Mouse (Mus musculus) hindbrain, embryonic 11.5 days (tissue): ENCODE results near the gene Hnf1b. TPM values are rescaled to one million over a fixed set of nuclear protein-coding genes. Genes with fewer than 3 reads are reported as not detected.

Experiments used
- ATAC-seq: fragments of 200-750 bp; cut with Nextera tagmentation; 2 replicates; pipeline ENCODE4 v1.8.0; 2017; ENCODE audit warnings: mild to moderate bottlenecking, moderate TSS enrichment, moderate library complexity; ENCODE audit not compliant: low FRiP score
- DNase-seq: peaks from one replicate; pipeline ENCODE4 v3.0.0-alpha.2; 2015; ENCODE audit warnings: low spot score
- H3K27ac ChIP-seq: fragments of 300-500 bp; sonication (generic); 2 replicates; pipeline ENCODE4 v1.5.1; 2014; ENCODE audit warnings: mild to moderate bottlenecking, low read depth, low read length
- H3K27me3 ChIP-seq: fragments of 300-500 bp; sonication (generic); 2 replicates; pipeline ENCODE4 v1.6.1; 2014; ENCODE audit warnings: mild to moderate bottlenecking, low read length, moderate library complexity, mixed read lengths; ENCODE audit not compliant: control insufficient read depth, insufficient read depth
- H3K36me3 ChIP-seq: fragments of 300-500 bp; sonication (generic); 2 replicates; pipeline ENCODE4 v1.6.1; 2014; ENCODE audit warnings: mild to moderate bottlenecking, low read length, moderate library complexity, mixed read lengths; ENCODE audit not compliant: control insufficient read depth, insufficient read depth
- H3K4me1 ChIP-seq: fragments of 300-500 bp; sonication (generic); replicated peaks from 2 replicates; pipeline ENCODE4 v1.6.1; 2014; ENCODE audit warnings: low read length, mixed read lengths; ENCODE audit not compliant: control insufficient read depth, insufficient read depth
- H3K4me2 ChIP-seq: fragments of 300-500 bp; sonication (generic); replicated peaks from 2 replicates; pipeline ENCODE4 v1.6.1; 2014; ENCODE audit warnings: mild to moderate bottlenecking, low read depth, low read length
- H3K4me3 ChIP-seq: fragments of 300-500 bp; sonication (generic); 2 replicates; pipeline ENCODE4 v1.5.1; 2014; ENCODE audit warnings: low read depth, low read length
- H3K9ac ChIP-seq: fragments of 300-500 bp; sonication (generic); 2 replicates; pipeline ENCODE4 v1.6.1; 2014; ENCODE audit warnings: low read depth, low read length
- H3K9me3 ChIP-seq: fragments of 300-500 bp; sonication (generic); 2 replicates; pipeline ENCODE4 v1.6.1; 2016; ENCODE audit warnings: low read length; ENCODE audit not compliant: control insufficient read depth
- WGBS: fragments of 180-500 bp; shearing (Covaris S2); extraction: QIAGEN DNeasy Blood & Tissue Kit; methylation state at CpG from one replicate; pipeline ENCODE4 v1.1.7; 2014; 5-methylcytosine and 5-hydroxymethylcytosine counted together
- polyA plus RNA-seq: library from polyadenylated mRNA; unstranded; fragments of >200 nt; fragmentation: Nextera tagmentation; extraction: Ambion mirVana; gene quantifications from 2 replicates; pipeline ENCODE4 v1.2.1, GENCODE M21; 2014

Gene Hnf1b
- polyA plus RNA-seq, 1 experiment from 2014 or later, result 0.32 TPM

- no peak for ATAC-seq
These were observed 46.9 kb downstream of the Hnf1b start for GRCm38 (mm10) chr11:83896430-83897410.

GRCm38 (mm10) chr11:83897569-83897968 is 47.7 kb downstream of the Hnf1b start:
- Histone ChIP-seq H3K27ac (no peak overlapping the region), H3K27me3 (no peaks in the 10 kb centered on the region), H3K9me3 (no peaks in the 10 kb centered on the region), H3K4me2 (no peak overlapping the region), H3K4me1 (no peaks in the 10 kb centered on the region), H3K9ac (no peak overlapping the region), H3K4me3 (no peak overlapping the region), H3K36me3 (no peaks in the 10 kb centered on the region)
- WGBS, result 73% methylated on average over 7 of the region's 7 CpGs
- DNase-seq (no peak), ATAC-seq (no peak)

More at GRCm38 (mm10) chr11:83896430-83897410, 46.9 kb downstream of the Hnf1b start:
- DNase-seq, result no peak
- Histone ChIP-seq H3K9ac (no peak overlapping the region), H3K27ac (no peak overlapping the region), H3K4me2 (no peak overlapping the region), H3K27me3 (no peaks in the 10 kb centered on the region), H3K36me3 (no peaks in the 10 kb centered on the region), H3K4me1 (no peaks in the 10 kb centered on the region), H3K4me3 (no peak overlapping the region), H3K9me3 (no peaks in the 10 kb centered on the region)
- WGBS, result 90% methylated on average over 16 of the region's 16 CpGs

- H3K4me1 ChIP-seq, result no peaks in the 10 kb centered on the region
- H3K27me3 ChIP-seq, result no peaks in the 10 kb centered on the region
- DNase-seq (no peak), ATAC-seq (no peak)
- no peak overlapping the region for H3K4me3 ChIP-seq
- no peak overlapping the region for H3K9ac ChIP-seq
- no peak overlapping the region for H3K27ac ChIP-seq
- no peaks in the 10 kb centered on the region for H3K9me3 ChIP-seq
- no peaks in the 10 kb centered on the region for H3K36me3 ChIP-seq
- 93% methylated on average over 3 of the region's 3 CpGs for WGBS
- no peak overlapping the region for H3K4me2 ChIP-seq
These were observed 52.9 kb downstream of the Hnf1b start for GRCm38 (mm10) chr11:83902812-83903211.

- 73% methylated on average over 5 of the region's 5 CpGs for WGBS
- H3K36me3 ChIP-seq, result no peaks in the 10 kb centered on the region
- H3K9me3 ChIP-seq, result no peaks in the 10 kb centered on the region
- DNase-seq (no peak), ATAC-seq (no peak)
- H3K4me1 ChIP-seq, result no peaks in the 10 kb centered on the region
- H3K4me2 ChIP-seq, result no peak overlapping the region
- H3K4me3 ChIP-seq, result no peak overlapping the region
- no peak overlapping the region for H3K9ac ChIP-seq
- no peaks in the 10 kb centered on the region for H3K27me3 ChIP-seq
- no peak overlapping the region for H3K27ac ChIP-seq
These were observed 55.9 kb downstream of the Hnf1b start for GRCm38 (mm10) chr11:83905756-83906155.

GRCm38 (mm10) chr11:83908376-83908775 is 58.5 kb downstream of the Hnf1b start:
- Histone ChIP-seq H3K9ac (no peak overlapping the region), H3K27me3 (no peaks in the 10 kb centered on the region), H3K36me3 (no peaks in the 10 kb centered on the region), H3K4me2 (no peak overlapping the region), H3K4me1 (no peaks in the 10 kb centered on the region), H3K9me3 (no peaks in the 10 kb centered on the region), H3K27ac (no peak overlapping the region), H3K4me3 (no peak overlapping the region)
- WGBS, result 39% methylated on average over 7 of the region's 7 CpGs
- DNase-seq, result no peak
- no peak for ATAC-seq

GRCm38 (mm10) chr11:83913824-83914311 is 64.0 kb downstream of the Hnf1b start:
- ATAC-seq (no peak), DNase-seq (no peak)
- H3K9ac ChIP-seq, result no peak overlapping the region
- no peak overlapping the region for H3K4me2 ChIP-seq
- H3K27ac ChIP-seq, result no peak overlapping the region
- H3K9me3 ChIP-seq, result no peaks in the 10 kb centered on the region
- H3K36me3 ChIP-seq, result no peaks in the 10 kb centered on the region
- 77% methylated on average over 8 of the region's 8 CpGs for WGBS
- H3K4me1 ChIP-seq, result no peaks in the 10 kb centered on the region
- H3K4me3 ChIP-seq, result no peak overlapping the region
- no peaks in the 10 kb centered on the region for H3K27me3 ChIP-seq

GRCm38 (mm10) chr11:83914501-83914900 is 64.6 kb downstream of the Hnf1b start:
- ATAC-seq, result no peak
- Histone ChIP-seq H3K27me3 (no peaks in the 10 kb centered on the region), H3K4me3 (no peak overlapping the region), H3K36me3 (no peaks in the 10 kb centered on the region), H3K4me2 (no peak overlapping the region), H3K9ac (no peak overlapping the region), H3K9me3 (no peaks in the 10 kb centered on the region), H3K4me1 (no peaks in the 10 kb centered on the region), H3K27ac (no peak overlapping the region)
- WGBS, result 86% methylated on average over 4 of the region's 4 CpGs
- no peak for DNase-seq

GRCm38 (mm10) chr11:83922600-83922999 is 72.7 kb downstream of the Hnf1b start:
- no peak for ATAC-seq

GRCm38 (mm10) chr11:83927097-83927496 is 77.2 kb downstream of the Hnf1b start:
- DNase-seq, result peak; percentile 35
- no peaks in the 10 kb centered on the region for H3K9me3 ChIP-seq
- 60% methylated on average over 3 of the region's 3 CpGs for WGBS

More at GRCm38 (mm10) chr11:83922600-83922999, 72.7 kb downstream of the Hnf1b start:
- WGBS, result 78% methylated on average over 2 of the region's 2 CpGs
- Histone ChIP-seq H3K4me2 (no peak overlapping the region), H3K27ac (no peak overlapping the region), H3K4me3 (no peak overlapping the region), H3K9me3 (no peaks in the 10 kb centered on the region), H3K27me3 (no peaks in the 10 kb centered on the region), H3K36me3 (no peaks in the 10 kb centered on the region), H3K4me1 (no peaks in the 10 kb centered on the region; the same call in 1 of the 2 replicates), H3K9ac (no peak overlapping the region)
- no peak for DNase-seq

More at GRCm38 (mm10) chr11:83927097-83927496, 77.2 kb downstream of the Hnf1b start:
- H3K4me3 ChIP-seq, result no peak overlapping the region
- H3K9ac ChIP-seq, result no peak overlapping the region
- H3K4me2 ChIP-seq, result no peak overlapping the region
- no peaks in the 10 kb centered on the region for H3K27me3 ChIP-seq
- H3K36me3 ChIP-seq, result no peaks in the 10 kb centered on the region
- ATAC-seq, result no peak
- H3K4me1 ChIP-seq, result no peaks in the 10 kb centered on the region; the same call in 1 of the 2 replicates
- H3K27ac ChIP-seq, result no peak overlapping the region
